Mouse (Mus musculus) MEL (cell line): ENCODE results near the gene Btn2a2. TPM values are rescaled to one million over a fixed set of nuclear protein-coding genes. Genes with fewer than 3 reads are reported as not detected.

ENCODE experiments used
- DNase-seq: peaks from one replicate; pipeline ENCODE4 v3.0.0; 2011; ENCODE audit warnings: low read depth, low spot score
- H3K27ac ChIP-seq: 2 replicates; pipeline ENCODE4 v1.5.1; 2012; ENCODE audit warnings: low read depth, mild to moderate bottlenecking, control low read depth, low read length, moderate library complexity; ENCODE audit not compliant: control insufficient read depth
- H3K27me3 ChIP-seq, 2 experiments: fragments of 150-350 bp in 1 of 2; sonication (generic) in 1 of 2; 2 replicates each; pipeline ENCODE4 v1.6.1; 2012; ENCODE audit warnings: low read length in 2 of 2, mild to moderate bottlenecking in 2 of 2, improper control_type of control experiment in 1 of 2, moderate library complexity in 1 of 2; ENCODE audit not compliant: insufficient read depth in 2 of 2, control insufficient read depth in 1 of 2
- H3K36me3 ChIP-seq, 2 experiments: 2 replicates each; pipeline ENCODE4 v1.6.1; 2012 to 2014; ENCODE audit warnings: low read length in 2 of 2, improper control_type of control experiment in 1 of 2, inconsistent platforms in 1 of 2, mild to moderate bottlenecking in 1 of 2; ENCODE audit not compliant: insufficient read depth in 2 of 2, control insufficient read depth in 1 of 2
- H3K4me1 ChIP-seq, 2 experiments: fragments of 150-350 bp in 1 of 2; sonication (generic) in 1 of 2; 2 replicates each; pipeline ENCODE4 v1.6.1; 2012; ENCODE audit warnings: low read length in 2 of 2, improper control_type of control experiment in 1 of 2, mild to moderate bottlenecking in 1 of 2; ENCODE audit not compliant: insufficient read depth in 2 of 2, control insufficient read depth in 1 of 2
- H3K4me3 ChIP-seq, 2 experiments: fragments of 150-350 bp in 1 of 2; sonication (generic) in 1 of 2; 2 replicates each; pipeline ENCODE4 v1.5.1; 2012; ENCODE audit warnings: low read depth in 2 of 2, low read length in 2 of 2, mild to moderate bottlenecking in 2 of 2, moderate library complexity in 2 of 2, control low read depth in 1 of 2, improper control_type of control experiment in 1 of 2; ENCODE audit not compliant: control insufficient read depth in 1 of 2, insufficient read depth in 1 of 2
- H3K79me2 ChIP-seq: 2 replicates; pipeline ENCODE4 v1.6.1; 2012; ENCODE audit warnings: mild to moderate bottlenecking, low read length, moderate library complexity; ENCODE audit not compliant: control insufficient read depth, poor library complexity, insufficient read depth
- H3K9ac ChIP-seq: 2 replicates; pipeline ENCODE4 v1.6.1; 2012; ENCODE audit warnings: low read depth, mild to moderate bottlenecking, control low read depth, low read length, moderate library complexity; ENCODE audit not compliant: control insufficient read depth, poor library complexity, severe bottlenecking
- H3K9me3 ChIP-seq: fragments of 150-350 bp; sonication (generic); replicated peaks from 2 replicates; pipeline ENCODE4 v1.6.1; 2012; ENCODE audit warnings: mild to moderate bottlenecking, low read length, improper control_type of control experiment, moderate library complexity; ENCODE audit not compliant: insufficient read depth
- BHLHE40 ChIP-seq: IDR thresholded peaks from 2 replicates; pipeline ENCODE4 v1.6.1; 2012; ENCODE audit warnings: low read depth, mild to moderate bottlenecking, inconsistent platforms, low read length, improper control_type of control experiment, borderline replicate concordance
- CTCF ChIP-seq, 3 experiments: IDR thresholded peaks in 2 of 3; conservative IDR thresholded peaks in 1 of 3; 2 replicates each; pipeline ENCODE4 v1.5.1; 2011 to 2012; ENCODE audit warnings: low read length in 3 of 3, low read depth in 2 of 3, mild to moderate bottlenecking in 2 of 3, improper control_type of control experiment in 1 of 3, inconsistent platforms in 1 of 3, mixed read lengths in 1 of 3, moderate library complexity in 1 of 3; ENCODE audit not compliant: control insufficient read depth in 1 of 3, insufficient read depth in 1 of 3, poor library complexity in 1 of 3, severe bottlenecking in 1 of 3
- E2F4 ChIP-seq: IDR thresholded peaks from 2 replicates; pipeline ENCODE4 v1.6.1; 2011; ENCODE audit warnings: low read depth, low read length, improper control_type of control experiment, borderline replicate concordance
- ELF1 ChIP-seq: IDR thresholded peaks from 2 replicates; pipeline ENCODE4 v1.6.1; 2014; ENCODE audit warnings: low read depth, mild to moderate bottlenecking, inconsistent platforms, low read length, improper control_type of control experiment, moderate library complexity
- EP300 ChIP-seq, 2 experiments: IDR thresholded peaks; 2 replicates each; pipeline ENCODE4 v1.6.1; 2011; ENCODE audit warnings: improper control_type of control experiment in 2 of 2, low read length in 2 of 2, low read depth in 1 of 2, mild to moderate bottlenecking in 1 of 2
- GABPA ChIP-seq: IDR thresholded peaks from 2 replicates; pipeline ENCODE4 v1.6.1; 2012; ENCODE audit warnings: low read depth, mild to moderate bottlenecking, inconsistent platforms, low read length, improper control_type of control experiment, moderate library complexity
- GATA1 ChIP-seq: IDR thresholded peaks from 2 replicates; pipeline ENCODE4 v1.6.1; 2011; ENCODE audit warnings: low read depth, low read length, improper control_type of control experiment
- HCFC1 ChIP-seq: IDR thresholded peaks from 2 replicates; pipeline ENCODE4 v1.6.1; 2012; ENCODE audit warnings: low read depth, mild to moderate bottlenecking, inconsistent platforms, low read length, improper control_type of control experiment, moderate library complexity
- MAFK ChIP-seq: IDR thresholded peaks from 2 replicates; pipeline ENCODE4 v1.6.1; 2011; ENCODE audit warnings: low read depth, mild to moderate bottlenecking, low read length, improper control_type of control experiment, borderline replicate concordance
- MYC ChIP-seq: IDR thresholded peaks from 2 replicates; pipeline ENCODE4 v1.6.1; 2011; ENCODE audit warnings: low read depth, mild to moderate bottlenecking, low read length, improper control_type of control experiment, moderate library complexity
- NELFE ChIP-seq: IDR thresholded peaks from 2 replicates; pipeline ENCODE4 v1.6.1; 2011; ENCODE audit warnings: low read depth, low read length, improper control_type of control experiment
- NRF1 ChIP-seq: IDR thresholded peaks from 2 replicates; pipeline ENCODE4 v1.6.1; 2014; ENCODE audit warnings: low read depth, mild to moderate bottlenecking, inconsistent platforms, low read length, improper control_type of control experiment, moderate library complexity; ENCODE audit not compliant: poor library complexity, insufficient read depth, severe bottlenecking
- POLR2A ChIP-seq, 2 experiments: IDR thresholded peaks; 2 replicates each; pipeline ENCODE4 v1.6.1; 2011 to 2012; ENCODE audit warnings: low read length in 2 of 2, mild to moderate bottlenecking in 2 of 2, control low read depth in 1 of 2, improper control_type of control experiment in 1 of 2, low read depth in 1 of 2, moderate library complexity in 1 of 2; ENCODE audit not compliant: control insufficient read depth in 1 of 2, insufficient read depth in 1 of 2, poor library complexity in 1 of 2
- POLR2AphosphoS5 ChIP-seq: IDR thresholded peaks from 2 replicates; pipeline ENCODE4 v1.6.1; 2012; ENCODE audit warnings: low read depth, borderline replicate concordance, mild to moderate bottlenecking, inconsistent platforms, low read length, moderate library complexity, mixed read lengths
- RCOR1 ChIP-seq: IDR thresholded peaks from 2 replicates; pipeline ENCODE4 v1.6.1; 2012; ENCODE audit warnings: low read depth, mild to moderate bottlenecking, inconsistent platforms, low read length, improper control_type of control experiment
- SIN3A ChIP-seq: IDR thresholded peaks from 2 replicates; pipeline ENCODE4 v1.6.1; 2012; ENCODE audit warnings: low read length, improper control_type of control experiment, inconsistent platforms
- SMC3 ChIP-seq: IDR thresholded peaks from 2 replicates; pipeline ENCODE4 v1.6.1; 2011; ENCODE audit warnings: low read depth, low read length, improper control_type of control experiment
- TBP ChIP-seq: IDR thresholded peaks from 2 replicates; pipeline ENCODE4 v1.8.0; 2011; ENCODE audit warnings: low read depth, low read length, improper control_type of control experiment
- UBTF ChIP-seq: IDR thresholded peaks from 2 replicates; pipeline ENCODE4 v1.6.1; 2012; ENCODE audit warnings: low read depth, mild to moderate bottlenecking, inconsistent platforms, low read length, improper control_type of control experiment, moderate library complexity, borderline replicate concordance; ENCODE audit not compliant: insufficient read depth
- USF2 ChIP-seq, 2 experiments: IDR thresholded peaks; 2 replicates each; pipeline ENCODE4 v1.6.1; 2011 to 2012; ENCODE audit warnings: improper control_type of control experiment in 2 of 2, low read length in 2 of 2, borderline replicate concordance in 1 of 2, inconsistent platforms in 1 of 2, low read depth in 1 of 2, mild to moderate bottlenecking in 1 of 2; ENCODE audit not compliant: insufficient read depth in 1 of 2
- ZKSCAN1 ChIP-seq: IDR thresholded peaks from 2 replicates; pipeline ENCODE4 v1.6.1; 2012; ENCODE audit warnings: low read depth, mild to moderate bottlenecking, inconsistent platforms, low read length, improper control_type of control experiment, moderate library complexity
- polyA plus RNA-seq, 2 experiments: library from polyadenylated mRNA; stranded (reverse) in 1 of 2; unstranded in 1 of 2; fragments of >175 nt in 1 of 2; fragments of >200 nt in 1 of 2; gene quantifications; 2 replicates each; pipeline versions ENCODE4 v1.2.1 to v1.2.4; 2012; ENCODE audit warnings: low replicate concordance in 2 of 2, low read depth in 1 of 2; ENCODE audit not compliant: insufficient read length in 2 of 2, insufficient read depth in 1 of 2, missing spikeins in 1 of 2
- total RNA-seq: library from RNA; depleted of rRNA; stranded (reverse); fragments of 300-350 nt; gene quantifications from 2 replicates; pipeline ENCODE4 v1.2.3, GENCODE M21; 2012

Gene Btn2a2
- total and polyA plus RNA-seq, 3 experiments, result not detected

GRCm38 (mm10) chr13:23446498-23446952 lies 42.1 kb downstream of the Btn2a2 start:
- Histone ChIP-seq H3K9me3 (no peaks in the 10 kb centered on the region), H3K4me1 (peaks cover 0 to 5% of the 10 kb centered on the region in 2 experiments; a peak in 1 of 4 replicates), H3K9ac (peak overlapping the region; percentile 25), H3K27ac (0 out of 2 replicates have a peak overlapping the region, but pooled peaks have one; percentile 0), H3K4me3 (peak overlapping the region; percentile 40 to 65), H3K36me3 (peaks cover 0 to 11% of the 10 kb centered on the region in 2 experiments; a peak in 2 of 4 replicates), H3K79me2 (no peaks in the 10 kb centered on the region; the same call in 1 of the 2 replicates), H3K27me3 (no peaks in the 10 kb centered on the region)
- TF ChIP-seq CTCF (IDR thresholded peaks at IDR 0.05 in 2 of 3, conservative IDR thresholded peaks at IDR 0.05 in 1 of 3; ENCODE audit: control insufficient read depth in 1 of 3, insufficient read depth in 1 of 3, low read depth in 2 of 3, low read length in 3 of 3, poor library complexity in 1 of 3, severe bottlenecking in 1 of 3) (0 out of 6 replicates have a peak, but pooled peaks of 1 of the 3 experiments have one; percentile 10), GABPA (no peak), TBP (peak; percentile 100)
- DNase-seq, result peak; percentile 87

- Histone ChIP-seq H3K4me1 (peaks cover 0 to 5% of the 10 kb centered on the region in 2 experiments; a peak in 1 of 4 replicates), H3K9ac (peak overlapping the region; percentile 82), H3K79me2 (no peaks in the 10 kb centered on the region; the same call in 1 of the 2 replicates), H3K27me3 (no peaks in the 10 kb centered on the region), H3K27ac (peak overlapping the region; percentile 77), H3K9me3 (no peaks in the 10 kb centered on the region), H3K36me3 (peaks cover 0 to 8% of the 10 kb centered on the region in 2 experiments; a peak in 2 of 4 replicates), H3K4me3 (peak overlapping the region; percentile 32 to 83)
- peak; percentile 39; the same call in 1 of the 2 replicates for TF ChIP-seq GATA1
- no peak for TF ChIP-seq GABPA
- no peak for TF ChIP-seq HCFC1
- TF ChIP-seq TBP, result peak; percentile 100
- TF ChIP-seq UBTF, result peak; percentile 96; the same call in 1 of the 2 replicates
- peak; percentile 67 to 72; a peak in 3 of 4 replicates for TF ChIP-seq POLR2A (IDR thresholded peaks at IDR 0.05; ENCODE audit: control insufficient read depth in 1 of 2, insufficient read depth in 1 of 2, low read depth in 1 of 2, low read length in 2 of 2, poor library complexity in 1 of 2)
- DNase-seq, result peak; percentile 93
Measured at GRCm38 (mm10) chr13:23445561-23446320, 42.9 kb downstream of the Btn2a2 start.

GRCm38 (mm10) chr13:23445156-23445555 lies 43.5 kb downstream of the Btn2a2 start:
- H3K36me3 ChIP-seq, result peaks cover 0 to 8% of the 10 kb centered on the region in 2 experiments; a peak in 2 of 4 replicates
- H3K9me3 ChIP-seq, result no peaks in the 10 kb centered on the region
- TF ChIP-seq UBTF (no peak), EP300 (IDR thresholded peaks at IDR 0.05; ENCODE audit: low read depth in 1 of 2, low read length in 2 of 2) (no peak), RCOR1 (no peak), NRF1 (no peak), POLR2A (IDR thresholded peaks at IDR 0.05; ENCODE audit: control insufficient read depth in 1 of 2, insufficient read depth in 1 of 2, low read depth in 1 of 2, low read length in 2 of 2, poor library complexity in 1 of 2) (no peak), POLR2AphosphoS5 (no peak), USF2 (IDR thresholded peaks at IDR 0.05; ENCODE audit: borderline replicate concordance in 1 of 2, insufficient read depth in 1 of 2, low read depth in 1 of 2, low read length in 2 of 2) (no peak), NELFE (no peak), MAFK (no peak), TBP (no peak), SMC3 (no peak), BHLHE40 (no peak), ELF1 (no peak), MYC (no peak), HCFC1 (no peak), ZKSCAN1 (no peak), SIN3A (no peak), E2F4 (no peak)
- no peaks in the 10 kb centered on the region; the same call in 1 of the 2 replicates for H3K79me2 ChIP-seq
- H3K27ac ChIP-seq, result peak overlapping the region; percentile 77
- peaks cover 0 to 5% of the 10 kb centered on the region in 2 experiments; a peak in 1 of 4 replicates for H3K4me1 ChIP-seq
- H3K4me3 ChIP-seq, result peak overlapping the region; percentile 25 to 83
- DNase-seq, result no peak
- H3K9ac ChIP-seq, result peak overlapping the region; percentile 82
- H3K27me3 ChIP-seq, result no peaks in the 10 kb centered on the region
